Mouse (Mus musculus) midbrain, embryonic 12.5 days (tissue): ENCODE measurements around the gene Smg1. TPM values are rescaled to one million over a fixed set of nuclear protein-coding genes. Genes with fewer than 3 reads are reported as not detected.

Experiments
- ATAC-seq: fragments of 200-750 bp; cut with Nextera tagmentation; 2 replicates; pipeline ENCODE4 v1.8.0; 2017; ENCODE audit warnings: low read depth, moderate TSS enrichment, moderate library complexity; ENCODE audit not compliant: low FRiP score
- H3K27ac ChIP-seq: fragments of 300-500 bp; sonication (generic); replicated peaks from 2 replicates; pipeline ENCODE4 v1.5.1; 2016; ENCODE audit warnings: mild to moderate bottlenecking
- H3K27me3 ChIP-seq: fragments of 300-500 bp; sonication (generic); 2 replicates; pipeline ENCODE4 v1.6.1; 2016; ENCODE audit warnings: mild to moderate bottlenecking
- H3K36me3 ChIP-seq: fragments of 300-500 bp; sonication (generic); 2 replicates; pipeline ENCODE4 v1.6.1; 2016
- H3K4me1 ChIP-seq: fragments of 300-500 bp; sonication (generic); 2 replicates; pipeline ENCODE4 v1.6.1; 2016
- H3K4me2 ChIP-seq: fragments of 300-500 bp; sonication (generic); replicated peaks from 2 replicates; pipeline ENCODE4 v1.6.1; 2016; ENCODE audit warnings: mild to moderate bottlenecking, moderate library complexity
- H3K4me3 ChIP-seq: fragments of 300-500 bp; sonication (generic); 2 replicates; pipeline ENCODE4 v1.5.1; 2016; ENCODE audit warnings: mild to moderate bottlenecking
- H3K9ac ChIP-seq: fragments of 300-500 bp; sonication (generic); replicated peaks from 2 replicates; pipeline ENCODE4 v1.6.1; 2016; ENCODE audit warnings: mild to moderate bottlenecking, moderate library complexity
- H3K9me3 ChIP-seq: fragments of 300-500 bp; sonication (generic); 2 replicates; pipeline ENCODE4 v1.6.1; 2016; ENCODE audit warnings: mild to moderate bottlenecking
- WGBS: fragments of 180-500 bp; shearing (Covaris S2); methylation state at CpG from one replicate; pipeline ENCODE4 v1.1.7; 2016; 5-methylcytosine and 5-hydroxymethylcytosine counted together
- polyA plus RNA-seq: library from polyadenylated mRNA; unstranded; fragments of >200 nt; fragmentation: Nextera tagmentation; extraction: Ambion mirVana; gene quantifications from 2 replicates; pipeline ENCODE4 v1.2.1, GENCODE M21; 2016

Gene Smg1
- polyA plus RNA-seq, 1 experiment from 2014 or later = 25.1 TPM

GRCm38 (mm10) chr7:118259676-118260305 lies 16.3 kb upstream of the Smg1 start:
- Histone ChIP-seq H3K27me3 (no peaks in the 10 kb centered on the region), H3K4me3 (no peak overlapping the region), H3K4me1 (no peaks in the 10 kb centered on the region), H3K9ac (no peak overlapping the region), H3K9me3 (no peaks in the 10 kb centered on the region), H3K4me2 (no peak overlapping the region), H3K36me3 (no peaks in the 10 kb centered on the region), H3K27ac (no peak overlapping the region)
- WGBS = 92% methylated on average over 7 of the region's 7 CpGs
- ATAC-seq = no peak

- Histone ChIP-seq H3K4me1 (peaks cover 6% of the 10 kb centered on the region; the same call in 1 of the 2 replicates), H3K9ac (no peak overlapping the region), H3K9me3 (no peaks in the 10 kb centered on the region), H3K27me3 (no peaks in the 10 kb centered on the region), H3K27ac (no peak overlapping the region), H3K4me3 (no peak overlapping the region), H3K36me3 (no peaks in the 10 kb centered on the region), H3K4me2 (no peak overlapping the region)
- ATAC-seq = no peak
These were observed 15.0 kb upstream of the Smg1 start for GRCm38 (mm10) chr7:118258451-118258850.

- H3K36me3 ChIP-seq = no peaks in the 10 kb centered on the region
- no peak for ATAC-seq
- no peaks in the 10 kb centered on the region for H3K27me3 ChIP-seq
- no peaks in the 10 kb centered on the region for H3K9me3 ChIP-seq
- no peak overlapping the region for H3K27ac ChIP-seq
- 88% methylated on average over 6 of the region's 6 CpGs for WGBS
- H3K4me2 ChIP-seq = no peak overlapping the region
- peaks cover 6% of the 10 kb centered on the region; the same call in 1 of the 2 replicates for H3K4me1 ChIP-seq
- H3K4me3 ChIP-seq = no peak overlapping the region
- H3K9ac ChIP-seq = no peak overlapping the region
These were observed 13.3 kb upstream of the Smg1 start for GRCm38 (mm10) chr7:118256740-118257139.

GRCm38 (mm10) chr7:118254460-118254859 lies 11.0 kb upstream of the Smg1 start:
- ATAC-seq = no peak
- Histone ChIP-seq H3K36me3 (no peaks in the 10 kb centered on the region), H3K4me3 (no peak overlapping the region), H3K27ac (peak overlapping the region; percentile 3), H3K27me3 (no peaks in the 10 kb centered on the region), H3K4me1 (peaks cover 6% of the 10 kb centered on the region; the same call in 1 of the 2 replicates), H3K9ac (no peak overlapping the region), H3K4me2 (no peak overlapping the region), H3K9me3 (no peaks in the 10 kb centered on the region)
- 53% methylated on average over 8 of the region's 8 CpGs for WGBS

GRCm38 (mm10) chr7:118254015-118254414 lies 10.5 kb upstream of the Smg1 start:
- no peaks in the 10 kb centered on the region for H3K36me3 ChIP-seq
- 74% methylated on average over 4 of the region's 4 CpGs for WGBS
- peaks cover 6% of the 10 kb centered on the region; the same call in 1 of the 2 replicates for H3K4me1 ChIP-seq
- H3K9me3 ChIP-seq = no peaks in the 10 kb centered on the region
- no peak for ATAC-seq
- H3K4me2 ChIP-seq = no peak overlapping the region
- no peaks in the 10 kb centered on the region for H3K27me3 ChIP-seq
- no peak overlapping the region for H3K4me3 ChIP-seq
- H3K27ac ChIP-seq = peak overlapping the region; percentile 3
- no peak overlapping the region for H3K9ac ChIP-seq

GRCm38 (mm10) chr7:118252979-118253378 lies 9.5 kb upstream of the Smg1 start:
- no peak overlapping the region for H3K4me3 ChIP-seq
- 85% methylated on average over 3 of the region's 3 CpGs for WGBS
- no peaks in the 10 kb centered on the region for H3K9me3 ChIP-seq
- H3K27ac ChIP-seq = no peak overlapping the region
- peaks cover 6% of the 10 kb centered on the region; the same call in 1 of the 2 replicates for H3K4me1 ChIP-seq
- ATAC-seq = no peak
- no peak overlapping the region for H3K4me2 ChIP-seq
- H3K27me3 ChIP-seq = no peaks in the 10 kb centered on the region
- no peak overlapping the region for H3K9ac ChIP-seq
- H3K36me3 ChIP-seq = no peaks in the 10 kb centered on the region

- Histone ChIP-seq H3K27ac (no peak overlapping the region), H3K4me3 (no peak overlapping the region), H3K36me3 (no peaks in the 10 kb centered on the region), H3K27me3 (no peaks in the 10 kb centered on the region), H3K4me1 (peaks cover 6% of the 10 kb centered on the region; the same call in 1 of the 2 replicates), H3K9me3 (no peaks in the 10 kb centered on the region), H3K9ac (no peak overlapping the region), H3K4me2 (no peak overlapping the region)
- 39% methylated on average over 4 of the region's 4 CpGs for WGBS
- no peak for ATAC-seq
These were observed 8.9 kb upstream of the Smg1 start for GRCm38 (mm10) chr7:118252349-118252748.

GRCm38 (mm10) chr7:118251392-118252170 lies 8.1 kb upstream of the Smg1 start:
- WGBS = 96% methylated on average over 2 of the region's 2 CpGs

GRCm38 (mm10) chr7:118250482-118251160 lies 7.2 kb upstream of the Smg1 start:
- no peak for ATAC-seq
- H3K4me2 ChIP-seq = no peak overlapping the region
- H3K36me3 ChIP-seq = no peaks in the 10 kb centered on the region
- no peaks in the 10 kb centered on the region for H3K9me3 ChIP-seq
- H3K4me1 ChIP-seq = peaks cover 6% of the 10 kb centered on the region; the same call in 1 of the 2 replicates
- WGBS = 78% methylated on average over 4 of the region's 4 CpGs
- no peak overlapping the region for H3K9ac ChIP-seq
- no peak overlapping the region for H3K4me3 ChIP-seq
- H3K27me3 ChIP-seq = no peaks in the 10 kb centered on the region
- H3K27ac ChIP-seq = no peak overlapping the region

More at GRCm38 (mm10) chr7:118251392-118252170, 8.1 kb upstream of the Smg1 start:
- H3K9me3 ChIP-seq = no peaks in the 10 kb centered on the region
- H3K36me3 ChIP-seq = no peaks in the 10 kb centered on the region
- H3K9ac ChIP-seq = no peak overlapping the region
- H3K4me2 ChIP-seq = no peak overlapping the region
- no peak overlapping the region for H3K4me3 ChIP-seq
- peaks cover 6% of the 10 kb centered on the region; the same call in 1 of the 2 replicates for H3K4me1 ChIP-seq
- no peak overlapping the region for H3K27ac ChIP-seq
- no peak for ATAC-seq
- H3K27me3 ChIP-seq = no peaks in the 10 kb centered on the region

- H3K9ac ChIP-seq = no peak overlapping the region
- H3K27me3 ChIP-seq = no peaks in the 10 kb centered on the region
- WGBS = 84% methylated on average over 2 of the region's 2 CpGs
- no peak overlapping the region for H3K4me2 ChIP-seq
- no peak overlapping the region for H3K27ac ChIP-seq
- H3K4me3 ChIP-seq = no peak overlapping the region
- H3K4me1 ChIP-seq = peaks cover 4% of the 10 kb centered on the region; the same call in 1 of the 2 replicates
- H3K36me3 ChIP-seq = no peaks in the 10 kb centered on the region
- no peak for ATAC-seq
- no peaks in the 10 kb centered on the region for H3K9me3 ChIP-seq
These were observed 6.1 kb upstream of the Smg1 start for GRCm38 (mm10) chr7:118249563-118249962.

GRCm38 (mm10) chr7:118248069-118248468 lies 4.6 kb upstream of the Smg1 start:
- no peak overlapping the region for H3K4me3 ChIP-seq
- H3K27me3 ChIP-seq = no peaks in the 10 kb centered on the region
- H3K9me3 ChIP-seq = no peaks in the 10 kb centered on the region
- no peaks in the 10 kb centered on the region; the same call in 1 of the 2 replicates for H3K4me1 ChIP-seq
- 84% methylated on average over 8 of the region's 8 CpGs for WGBS
- no peak for ATAC-seq
- no peak overlapping the region for H3K9ac ChIP-seq
- no peak overlapping the region for H3K4me2 ChIP-seq
- no peak overlapping the region for H3K27ac ChIP-seq
- no peaks in the 10 kb centered on the region for H3K36me3 ChIP-seq

- WGBS = 98% methylated on average over 3 of the region's 3 CpGs
- no peak overlapping the region for H3K27ac ChIP-seq
- H3K27me3 ChIP-seq = no peaks in the 10 kb centered on the region
- no peak overlapping the region for H3K4me3 ChIP-seq
- no peak for ATAC-seq
- H3K36me3 ChIP-seq = no peaks in the 10 kb centered on the region
- no peaks in the 10 kb centered on the region for H3K9me3 ChIP-seq
- no peak overlapping the region for H3K9ac ChIP-seq
- H3K4me2 ChIP-seq = no peak overlapping the region
- peaks cover 11% of the 10 kb centered on the region for H3K4me1 ChIP-seq
These were observed 1.8 kb upstream of the Smg1 start for GRCm38 (mm10) chr7:118245260-118245659.
